Mouse (Mus musculus) right cerebral cortex, adult 2 months (tissue): ENCODE data around the gene BC030867.

Experiments
- DNase-seq, 2 experiments: peaks; one replicate each; pipeline ENCODE4 v3.0.0; 2021 to 2022; ENCODE audit warnings: low spot score in 2 of 2

BC030867 gene

GRCm38 (mm10) chr11:102248630-102249230 is at the start of gene BC030867:
Gene BC030867, plus strand, starts transcription at chr11:102248882.
- peak; percentile 94 to 97 for DNase-seq

- no peak for DNase-seq
Observed at GRCm38 (mm10) chr11:102199856-102200255, 48.8 kb upstream of the BC030867 start.

- peak; percentile 69 to 80 for DNase-seq
Observed at GRCm38 (mm10) chr11:102201408-102201821, 47.3 kb upstream of the BC030867 start.

- no peak for DNase-seq
Observed at GRCm38 (mm10) chr11:102206481-102206880, 42.2 kb upstream of the BC030867 start.

- DNase-seq, result peak in 1 of 2 experiments; percentile 57
Observed at GRCm38 (mm10) chr11:102207825-102208777, 40.6 kb upstream of the BC030867 start.

GRCm38 (mm10) chr11:102208846-102209245 is 39.8 kb upstream of the BC030867 start:
- DNase-seq, result no peak

- no peak for DNase-seq
Observed at GRCm38 (mm10) chr11:102209742-102210141, 38.9 kb upstream of the BC030867 start.

- no peak for DNase-seq
Observed at GRCm38 (mm10) chr11:102210185-102210584, 38.5 kb upstream of the BC030867 start.

- no peak for DNase-seq
Observed at GRCm38 (mm10) chr11:102211011-102211410, 37.7 kb upstream of the BC030867 start.

- no peak for DNase-seq
Observed at GRCm38 (mm10) chr11:102211936-102212341, 36.7 kb upstream of the BC030867 start.

GRCm38 (mm10) chr11:102214430-102215156 is 34.1 kb upstream of the BC030867 start:
- DNase-seq, result no peak

- DNase-seq, result no peak
Observed at GRCm38 (mm10) chr11:102215511-102215910, 33.2 kb upstream of the BC030867 start.

GRCm38 (mm10) chr11:102216056-102216885 is 32.4 kb upstream of the BC030867 start:
- peak in 1 of 2 experiments; percentile 62 for DNase-seq

GRCm38 (mm10) chr11:102216886-102217240 is 31.8 kb upstream of the BC030867 start:
- no peak for DNase-seq

- DNase-seq, result no peak
Observed at GRCm38 (mm10) chr11:102217396-102217795, 31.3 kb upstream of the BC030867 start.

- no peak for DNase-seq
Observed at GRCm38 (mm10) chr11:102217876-102218430, 30.7 kb upstream of the BC030867 start.

GRCm38 (mm10) chr11:102218783-102219182 is 29.9 kb upstream of the BC030867 start:
- peak; percentile 95 to 96 for DNase-seq

GRCm38 (mm10) chr11:102219247-102219993 is 29.3 kb upstream of the BC030867 start:
- no peak for DNase-seq

GRCm38 (mm10) chr11:102219994-102220346 is 28.7 kb upstream of the BC030867 start:
- no peak for DNase-seq

- no peak for DNase-seq
Observed at GRCm38 (mm10) chr11:102220451-102220850, 28.2 kb upstream of the BC030867 start.
